10 mouse cellular contexts compared by ENCODE assay signal in the genomic region with DNA sequence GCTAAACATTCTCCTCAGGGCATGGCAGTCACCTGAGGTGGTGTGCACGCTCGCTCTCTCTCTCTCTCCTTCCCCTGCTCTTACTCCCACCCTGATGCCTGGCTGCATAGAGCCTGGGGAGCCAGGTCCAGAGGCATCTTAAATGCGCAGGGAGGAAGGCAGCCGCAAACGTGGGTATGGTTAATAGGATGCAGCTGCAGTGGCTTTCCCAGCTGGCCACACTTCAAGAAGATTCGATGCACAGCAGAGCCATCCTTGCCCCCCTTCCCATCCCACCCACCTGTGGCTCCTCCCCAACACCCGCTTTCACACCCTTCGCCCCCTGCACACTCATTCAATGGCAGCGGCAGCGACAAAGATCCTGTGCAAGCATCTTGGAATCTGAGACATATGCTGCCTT.
A peak's percentile ranks its signal among the peaks of the same experiment; 100 is the strongest.
DNase-seq lines count a peak whose midpoint lies in the region; ATAC-seq and TF ChIP-seq lines count a peak whose summit lies in the region.
"Had no signal": no experiment of that assay in that cellular context is flagged by ENCODE, and none has a peak within 500 bp of the region (broad histone marks: within the 10 kb centered on the region; RNA-seq: fewer than 3 reads in every experiment).

No protein-coding gene starts in this region.

- WGBS in heart, embryonic 12.5 days: 62% methylated on average over 10 of the region's 10 CpGs
- 28% methylated on average over 10 of the region's 10 CpGs for WGBS in forebrain, embryonic 15.5 days
- 35% methylated on average over 10 of the region's 10 CpGs for WGBS in midbrain, embryonic 13.5 days

- 0 out of 2 replicates have a peak overlapping the region, but pooled peaks have one; percentile 6 for H3K9ac ChIP-seq in heart, embryonic 12.5 days
- no peak overlapping the region for H3K9ac ChIP-seq in forebrain, embryonic 15.5 days (replicated peaks)
- H3K9ac ChIP-seq in midbrain, embryonic 13.5 days (replicated peaks): no peak overlapping the region; the same call in 1 of the 2 replicates

- DNase-seq in heart, adult 8-10 months (ENCODE audit: low spot score): no peak
- DNase-seq in G1E (ENCODE audit: low spot score): no peak
- DNase-seq in left cerebral cortex, adult 9 months (ENCODE audit: low spot score in 2 of 2): no peak
- DNase-seq in cerebellum, adult 9-11 months: no peak
- DNase-seq in ovary, postnatal 36 days (ENCODE audit: low spot score): no peak
- DNase-seq: retina, postnatal 1 day had no signal

- no peaks in the 10 kb centered on the region for H3K9me3 ChIP-seq in heart, embryonic 12.5 days (replicated peaks)
- H3K9me3 ChIP-seq in G1E (replicated peaks): no peaks in the 10 kb centered on the region
- H3K9me3 ChIP-seq in forebrain, embryonic 15.5 days: no peaks in the 10 kb centered on the region
- H3K9me3 ChIP-seq in midbrain, embryonic 13.5 days: no peaks in the 10 kb centered on the region

- H3K4me3 ChIP-seq in heart, embryonic 12.5 days: no peak overlapping the region
- peak overlapping the region; percentile 36; the same call in 1 of the 2 replicates for H3K4me3 ChIP-seq in G1E (ENCODE audit: low read depth, low read length)
- no peak overlapping the region for H3K4me3 ChIP-seq in forebrain, embryonic 15.5 days
- H3K4me3 ChIP-seq in midbrain, embryonic 13.5 days (replicated peaks): no peak overlapping the region

- H3K36me3 ChIP-seq in heart, embryonic 12.5 days: no peaks in the 10 kb centered on the region
- H3K36me3 ChIP-seq in G1E (replicated peaks): peaks cover 66% of the 10 kb centered on the region
- no peaks in the 10 kb centered on the region for H3K36me3 ChIP-seq in forebrain, embryonic 15.5 days
- H3K36me3 ChIP-seq in midbrain, embryonic 13.5 days: no peaks in the 10 kb centered on the region

- H3K27me3 ChIP-seq in heart, embryonic 12.5 days (replicated peaks): no peaks in the 10 kb centered on the region
- H3K27me3 ChIP-seq in G1E (ENCODE audit: insufficient read depth, low read length): no peaks in the 10 kb centered on the region
- H3K27me3 ChIP-seq in forebrain, embryonic 15.5 days: no peaks in the 10 kb centered on the region
- H3K27me3 ChIP-seq in midbrain, embryonic 13.5 days: no peaks in the 10 kb centered on the region
- H3K27me3 ChIP-seq: Patski had no signal

- ATAC-seq in heart, embryonic 12.5 days (ENCODE audit: insufficient number of reproducible peaks, low FRiP score): no peak
- no peak for ATAC-seq in G1E (ENCODE audit: extremely low read depth, insufficient number of reproducible peaks, low FRiP score, poor library complexity, severe bottlenecking)
- ATAC-seq in forebrain, embryonic 15.5 days (replicated peaks): peak; percentile 26; the same call in 1 of the 2 replicates
- ATAC-seq in midbrain, embryonic 13.5 days: peak; percentile 59
- ATAC-seq: Patski had no signal

- no peak overlapping the region for H3K4me2 ChIP-seq in heart, embryonic 12.5 days
- H3K4me2 ChIP-seq in forebrain, embryonic 15.5 days (replicated peaks): no peak overlapping the region
- H3K4me2 ChIP-seq in midbrain, embryonic 13.5 days (replicated peaks): no peak overlapping the region

- H3K4me1 ChIP-seq in heart, embryonic 12.5 days (replicated peaks): peaks cover 76% of the 10 kb centered on the region
- peaks cover 74% of the 10 kb centered on the region for H3K4me1 ChIP-seq in G1E (ENCODE audit: insufficient read depth, low read depth, low read length)
- peaks cover 27% of the 10 kb centered on the region for H3K4me1 ChIP-seq in forebrain, embryonic 15.5 days
- H3K4me1 ChIP-seq in midbrain, embryonic 13.5 days (replicated peaks): peaks cover 28% of the 10 kb centered on the region

- TF ChIP-seq CTCF in G1E (IDR thresholded peaks at IDR 0.05; ENCODE audit: low read depth, low read length): no peak

- 0 out of 2 replicates have a peak overlapping the region, but pooled peaks have one; percentile 86 for H3K27ac ChIP-seq in heart, embryonic 12.5 days (ENCODE audit: poor library complexity, severe bottlenecking)
- H3K27ac ChIP-seq in forebrain, embryonic 15.5 days (replicated peaks): no peak overlapping the region
- H3K27ac ChIP-seq in midbrain, embryonic 13.5 days: peak overlapping the region; percentile 54

Comparison
In these comparisons a context has a peak if more than half of its experiments do, and no peak if none do; other contexts are left out.
1. ATAC-seq: peak in forebrain, embryonic 15.5 days (single experiment) and midbrain, embryonic 13.5 days (single experiment); none in heart, embryonic 12.5 days (single experiment) and G1E (single experiment).